Mouse (Mus musculus) CH12.LX (cell line): ENCODE data around the gene Psma6.

Experiments used
- CTCF ChIP-seq, 2 experiments: IDR thresholded peaks in 1 of 2; conservative IDR thresholded peaks in 1 of 2; 2 replicates each; pipeline ENCODE4 v1.5.1; 2011 to 2012; ENCODE audit warnings: low read depth in 2 of 2, low read length in 2 of 2, improper control_type of control experiment in 1 of 2, inconsistent platforms in 1 of 2, mild to moderate bottlenecking in 1 of 2, moderate library complexity in 1 of 2
- EP300 ChIP-seq: IDR thresholded peaks from 2 replicates; pipeline ENCODE4 v1.6.1; 2011; ENCODE audit warnings: low read length, improper control_type of control experiment
- NRF1 ChIP-seq: IDR thresholded peaks from 2 replicates; pipeline ENCODE4 v1.6.1; 2014; ENCODE audit warnings: low read depth, mild to moderate bottlenecking, inconsistent platforms, low read length, improper control_type of control experiment, moderate library complexity
- PAX5 ChIP-seq: IDR thresholded peaks from 2 replicates; pipeline ENCODE4 v1.6.1; 2012; ENCODE audit warnings: low read length, inconsistent platforms, mixed read lengths
- POLR2A ChIP-seq: IDR thresholded peaks from 2 replicates; pipeline ENCODE4 v1.6.1; 2011; ENCODE audit warnings: low read depth, mild to moderate bottlenecking, improper control_type of control experiment, low read length
- USF1 ChIP-seq: IDR thresholded peaks from 2 replicates; pipeline ENCODE4 v1.6.1; 2014; ENCODE audit warnings: low read depth, mild to moderate bottlenecking, inconsistent platforms, low read length, improper control_type of control experiment
- USF2 ChIP-seq: conservative IDR thresholded peaks from 2 replicates; pipeline ENCODE4 v1.6.1; 2011; ENCODE audit warnings: low read depth, low read length, improper control_type of control experiment
- ZC3H11A ChIP-seq: IDR thresholded peaks from 2 replicates; pipeline ENCODE4 v1.6.1; 2012; ENCODE audit warnings: low read depth, mild to moderate bottlenecking, inconsistent platforms, low read length, improper control_type of control experiment

DNA sequence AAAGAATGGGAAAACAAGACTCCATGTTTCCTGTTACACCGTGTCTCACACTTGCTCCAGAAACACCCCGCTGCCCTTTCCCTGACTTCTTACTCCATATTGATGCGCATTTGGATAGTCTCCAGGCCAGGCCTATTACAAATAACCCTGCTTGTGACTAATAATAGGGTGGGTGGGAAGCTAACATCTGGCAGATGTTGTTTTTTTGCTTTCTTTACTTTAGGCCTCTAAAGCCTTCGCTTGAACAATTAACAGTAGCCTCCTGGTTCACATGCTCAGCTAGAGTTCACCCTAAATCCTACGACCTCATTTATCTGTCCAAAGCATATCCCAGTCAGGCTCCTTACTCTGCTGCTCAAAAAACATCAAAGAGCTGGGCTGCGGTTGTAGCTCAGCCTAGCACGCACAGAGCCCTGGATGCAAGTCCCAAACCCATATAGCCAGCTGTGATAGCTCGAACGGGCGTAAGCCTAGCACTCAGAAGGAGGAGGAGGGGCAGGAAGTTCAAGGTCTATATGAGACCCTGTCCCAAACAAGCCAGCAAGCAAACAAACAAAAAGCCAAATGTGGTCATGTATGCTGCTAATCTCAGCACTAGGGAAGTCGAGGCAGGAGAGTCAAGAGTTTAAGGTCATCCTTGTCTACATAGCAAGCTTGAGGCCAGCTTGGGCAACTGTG, 3.9 kb downstream of the Psma6 start:
- no peak for TF ChIP-seq USF1
- no peak for TF ChIP-seq CTCF (conservative IDR thresholded peaks at IDR 0.05 in 1 of 2, IDR thresholded peaks at IDR 0.05 in 1 of 2; ENCODE audit: low read depth in 2 of 2, low read length in 2 of 2)
- TF ChIP-seq NRF1 = no peak
- no peak for TF ChIP-seq PAX5
- no peak for TF ChIP-seq POLR2A
- TF ChIP-seq ZC3H11A = no peak
- no peak for TF ChIP-seq EP300
- TF ChIP-seq USF2 = no peak
